In the genomic region with DNA sequence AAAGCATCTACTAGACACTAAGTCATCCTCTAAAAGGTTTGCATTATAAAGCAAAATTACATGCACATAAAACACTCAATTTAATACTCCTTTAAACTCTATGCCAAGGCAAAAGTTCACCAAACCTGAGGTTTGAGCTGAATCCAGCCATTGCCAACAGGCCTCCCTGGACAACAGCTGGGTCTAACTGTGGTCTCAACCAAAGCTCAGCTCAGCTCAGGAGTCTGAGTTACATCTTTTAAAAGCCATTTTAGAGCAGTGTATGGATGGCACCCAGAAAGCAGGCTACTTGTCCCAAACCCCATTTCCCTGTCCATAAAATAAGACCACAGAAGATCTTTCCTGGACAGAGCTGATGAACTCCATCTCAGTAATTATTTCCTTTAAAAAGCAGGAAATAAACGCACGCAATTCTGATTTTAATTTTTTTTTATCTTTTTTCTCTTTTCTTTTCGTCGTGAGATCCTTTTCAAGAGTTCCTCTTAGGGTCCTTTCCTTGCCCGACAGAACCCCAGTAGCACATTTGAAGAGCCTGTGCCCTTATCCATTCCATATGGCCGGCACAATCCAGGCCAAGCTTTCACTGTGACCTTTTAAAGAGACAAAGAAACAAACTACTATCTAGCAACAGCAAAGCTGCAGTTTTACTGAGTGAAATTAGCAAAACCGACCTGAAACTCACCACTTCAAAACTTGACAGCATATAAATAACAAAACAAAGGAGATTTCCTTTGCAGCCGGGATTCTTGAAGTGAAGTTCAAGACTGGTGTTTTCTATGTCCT, we compare ENCODE assay signal across 8 mouse cellular contexts. TPM values are rescaled to one million over a fixed set of nuclear protein-coding genes. Genes with fewer than 3 reads are reported as not detected.
DNase-seq lines count a peak whose midpoint lies in the region; ATAC-seq and TF ChIP-seq lines count a peak whose summit lies in the region.

No protein-coding gene starts in this region.

- H3K4me1 ChIP-seq in hindbrain, postnatal 0 days (ENCODE audit: insufficient read depth, low read length) = no peaks in the 10 kb centered on the region
- 0 out of 4 replicates have a peak, but pooled peaks cover 0 to 3% of the 10 kb centered on the region in 2 experiments for H3K4me1 ChIP-seq in liver, embryonic 14.5 days (replicated peaks; ENCODE audit: control insufficient read depth in 2 of 2, insufficient read depth in 2 of 2, low read length in 1 of 2)
- H3K4me1 ChIP-seq in neural tube, embryonic 13.5 days (replicated peaks) = peaks cover 50% of the 10 kb centered on the region

- no peak for ATAC-seq in hindbrain, postnatal 0 days
- ATAC-seq in liver, embryonic 14.5 days (ENCODE audit: insufficient read depth) = no peak
- no peak for ATAC-seq in neural tube, embryonic 13.5 days (ENCODE audit: low read depth)

- peak overlapping the region; percentile 86 for H3K4me2 ChIP-seq in hindbrain, postnatal 0 days (ENCODE audit: low read depth, low read length)
- H3K4me2 ChIP-seq in liver, embryonic 14.5 days (ENCODE audit: low read depth) = peak overlapping the region; percentile 72
- H3K4me2 ChIP-seq in neural tube, embryonic 13.5 days = peak overlapping the region; percentile 70

- 3% methylated on average over 8 of the region's 8 CpGs for WGBS in hindbrain, postnatal 0 days
- WGBS in liver, embryonic 14.5 days (ENCODE audit: insufficient replicate concordance) = 5% methylated on average over 8 of the region's 8 CpGs
- 3% methylated on average over 8 of the region's 8 CpGs for WGBS in neural tube, embryonic 13.5 days

- peak overlapping the region; percentile 88 for H3K4me3 ChIP-seq in gastrocnemius, adult 2 months
- peak overlapping the region; percentile 95 for H3K4me3 ChIP-seq in hindbrain, postnatal 0 days (ENCODE audit: low read length)
- peak overlapping the region in 1 of 2 experiments; percentile 58; a peak in 1 of 4 replicates for H3K4me3 ChIP-seq in liver, embryonic 14.5 days (ENCODE audit: insufficient read depth in 1 of 2, low read depth in 2 of 2, low read length in 2 of 2)
- peak overlapping the region; percentile 80 for H3K4me3 ChIP-seq in neural tube, embryonic 13.5 days

- peak; percentile 38 for DNase-seq in left cerebral cortex, postnatal 4 days
- DNase-seq in left cerebral cortex, postnatal 36 days (ENCODE audit: low spot score in 2 of 2) = no peak
- peak; percentile 64 for DNase-seq in cerebellum, adult 8-10 months
- peak; percentile 57 for DNase-seq in gastrocnemius, adult 2 months
- DNase-seq in hindbrain, postnatal 0 days (ENCODE audit: low spot score) = peak; percentile 75
- no peak for DNase-seq in liver, embryonic 14.5 days (ENCODE audit: low read depth in 3 of 3, low spot score in 3 of 3)
- no peak for DNase-seq in c-Kit-positive CD71-positive TER-119-positive erythroid progenitor cells, embryonic 14.5 days (ENCODE audit: low spot score)

- no peak for TF ChIP-seq CTCF in gastrocnemius, adult 2 months (IDR thresholded peaks at IDR 0.05)
- TF ChIP-seq CTCF in hindbrain, postnatal 0 days (IDR thresholded peaks at IDR 0.05; ENCODE audit: low read depth) = no peak
- no peak for TF ChIP-seq CTCF in liver, embryonic 14.5 days (IDR thresholded peaks at IDR 0.05; ENCODE audit: low read depth)

- intact Hi-C loops in left cerebral cortex, postnatal 4 days (cut with DNase I) = no loop called here
- intact Hi-C loops in left cerebral cortex, postnatal 36 days (cut with DNase I) = no loop called here
- intact Hi-C loops in gastrocnemius, adult 2 months (cut with DNase I) = no loop called here

- H3K36me3 ChIP-seq in hindbrain, postnatal 0 days (ENCODE audit: insufficient read depth, low read length) = no peaks in the 10 kb centered on the region
- no peaks in the 10 kb centered on the region for H3K36me3 ChIP-seq in liver, embryonic 14.5 days (replicated peaks; ENCODE audit: control insufficient read depth, insufficient read depth, low read depth)
- H3K36me3 ChIP-seq in neural tube, embryonic 13.5 days = peaks cover 3% of the 10 kb centered on the region; the same call in 1 of the 2 replicates

- no peak for TF ChIP-seq EP300 in liver, embryonic 14.5 days (IDR thresholded peaks at IDR 0.05; ENCODE audit: low read depth)

- no peaks in the 10 kb centered on the region for H3K27me3 ChIP-seq in hindbrain, postnatal 0 days (ENCODE audit: insufficient read depth, low read length)
- peaks cover 28% of the 10 kb centered on the region for H3K27me3 ChIP-seq in liver, embryonic 14.5 days (ENCODE audit: control insufficient read depth, insufficient read depth, low read length)
- H3K27me3 ChIP-seq in neural tube, embryonic 13.5 days = no peaks in the 10 kb centered on the region

- peak overlapping the region; percentile 83 for H3K9ac ChIP-seq in hindbrain, postnatal 0 days (replicated peaks; ENCODE audit: low read length)
- H3K9ac ChIP-seq in liver, embryonic 14.5 days (replicated peaks) = no peak overlapping the region
- H3K9ac ChIP-seq in neural tube, embryonic 13.5 days = peak overlapping the region; percentile 91

- H3K9me3 ChIP-seq in hindbrain, postnatal 0 days (ENCODE audit: low read length) = no peaks in the 10 kb centered on the region
- H3K9me3 ChIP-seq in liver, embryonic 14.5 days (ENCODE audit: control insufficient read depth, low read length) = no peaks in the 10 kb centered on the region
- no peaks in the 10 kb centered on the region for H3K9me3 ChIP-seq in neural tube, embryonic 13.5 days

- peak overlapping the region; percentile 88 for H3K27ac ChIP-seq in gastrocnemius, adult 2 months
- H3K27ac ChIP-seq in hindbrain, postnatal 0 days = 0 out of 2 replicates have a peak overlapping the region, but pooled peaks have one; percentile 92
- no peak overlapping the region for H3K27ac ChIP-seq in liver, embryonic 14.5 days
- H3K27ac ChIP-seq in neural tube, embryonic 13.5 days (replicated peaks) = peak overlapping the region; percentile 97

RNA-seq across cellular contexts. Expression of gene Satb1, which starts 21.8 kb away (rescaled TPM):
- 100 to 1,000 TPM; 168 to 200 TPM for total RNA-seq in left cerebral cortex, postnatal 4 days (2021)
- total RNA-seq in left cerebral cortex, postnatal 36 days (2021) = 100 to 1,000 TPM; 112 to 150 TPM
- 10 to 100 TPM; 68.6 to 72.7 TPM for total RNA-seq in gastrocnemius, adult 2 months (2021)
- 37.1 and 44.5 TPM in 2 replicates for total RNA-seq in hindbrain, postnatal 0 days (2014; rRNA removed)
- polyA plus RNA-seq in hindbrain, postnatal 0 days (2015; fragmentation: Nextera tagmentation; extraction: Ambion mirVana) = 21.5 and 26.2 TPM in 2 replicates
- polyA plus RNA-seq in liver, embryonic 14.5 days (2012; rRNA removed) = 0.68 and 0.96 TPM in 2 replicates
- polyA plus RNA-seq in liver, embryonic 14.5 days (2014; fragmentation: Nextera tagmentation; extraction: Ambion mirVana) = 0.74 and 1.2 TPM in 2 replicates
- polyA plus RNA-seq in neural tube, embryonic 13.5 days (2015; fragmentation: Nextera tagmentation; extraction: Ambion mirVana) = 29.3 and 32.2 TPM in 2 replicates

Comparison
In these comparisons a context has a peak if more than half of its experiments do, and no peak if none do; other contexts are left out.
1. DNase-seq: peak in left cerebral cortex, postnatal 4 days (single experiment), cerebellum, adult 8-10 months (single experiment), gastrocnemius, adult 2 months (single experiment) and hindbrain, postnatal 0 days (single experiment); none in left cerebral cortex, postnatal 36 days (0 of 2), liver, embryonic 14.5 days (0 of 3) and c-Kit-positive CD71-positive TER-119-positive erythroid progenitor cells, embryonic 14.5 days (single experiment).
2. Peak in every context shown above with its lines, with median percentiles within 50 percentile points of each other: H3K4me2 ChIP-seq.